Mouse (Mus musculus): Measurements from ENCODE around the gene Pigu.

DNA sequence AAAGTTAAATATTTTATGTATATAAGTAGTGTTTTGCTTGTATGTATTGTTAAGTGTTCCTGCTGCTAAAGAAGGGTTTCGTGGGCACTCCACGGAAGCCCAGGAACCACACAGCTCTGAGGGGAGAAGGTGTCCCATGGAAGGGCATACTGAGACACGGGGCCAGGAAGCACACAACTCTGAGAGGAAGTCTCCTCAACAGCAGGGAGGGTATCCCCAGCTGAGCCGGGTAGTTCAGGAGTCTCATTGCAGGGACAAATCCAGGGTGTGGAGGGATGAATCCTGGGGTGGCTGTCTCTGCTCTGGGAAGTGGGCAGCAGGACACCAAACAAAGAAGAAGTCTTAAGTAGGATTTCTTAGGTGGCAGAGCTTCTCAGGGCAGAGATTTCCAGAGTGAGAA is 120.0 kb downstream of the Pigu start:
- TF ChIP-seq POLR2A (IDR thresholded peaks at IDR 0.05; ENCODE audit: low read depth, low read length) (no peak), CTCF (IDR thresholded peaks at IDR 0.05; ENCODE audit: extremely low read depth, insufficient read length, insufficient replicate concordance, low read depth, low read length) (no peak)

Data from small intestine, adult 2 months (tissue).